Mouse (Mus musculus) adipose tissue, adult 10 weeks (tissue): Measurements from ENCODE around the gene Cntnap5c. TPM values are rescaled to one million over a fixed set of nuclear protein-coding genes. Genes with fewer than 3 reads are reported as not detected.

Source experiments
- polyA plus RNA-seq: library from polyadenylated mRNA; stranded (reverse); fragments of 350-450 nt; fragmentation: Illumina TruSeq; extraction: RNeasy Lipid Tissue Mini Kit (QIAGEN cat#74804); gene quantifications from one replicate; pipeline ENCODE4 v1.2.3, GENCODE M21; 2014; ENCODE audit warnings: low read depth, low replicate concordance

The Cntnap5c gene
- polyA plus RNA-seq, result not detected

GRCm38 (mm10) chr17:57768622-57769610 lies at the start of gene Cntnap5c:
Gene Cntnap5c, plus strand, starts transcription at chr17:57769570.

GRCm38 (mm10) chr17:57742119-57742518 lies 27.3 kb upstream of the Cntnap5c start, which contains the start of gene Gm21834:
Gene Gm21834, minus strand, starts transcription at chr17:57742219.

Other genes starting within 250 kb of the Cntnap5c start
- gene Vmn2r120, start 224.1 kb upstream of the Cntnap5c start, polyA plus RNA-seq, result not detected
- not detected for gene Gm21834, start 27.4 kb upstream of the Cntnap5c start, polyA plus RNA-seq